Mouse (Mus musculus): ENCODE data around the gene Smim24.

- TF ChIP-seq CTCF (IDR thresholded peaks at IDR 0.05; ENCODE audit: extremely low read depth, insufficient read length, insufficient replicate concordance, low read depth, low read length): no peak
- no peak for TF ChIP-seq POLR2A (IDR thresholded peaks at IDR 0.05; ENCODE audit: low read depth, low read length)
These were observed 35.1 kb downstream of the Smim24 start for GRCm38 (mm10) chr10:81427804-81428506.

All from small intestine, adult 2 months (tissue).